Mouse (Mus musculus) fibroblast of lung, adult 2 months (primary cell): ENCODE data around the gene Fgf22.

ENCODE experiments used
- DNase-seq: peaks from one replicate; pipeline ENCODE4 v3.0.0-alpha.2; 2011; ENCODE audit warnings: low read depth

Gene Fgf22

GRCm38 (mm10) chr10:79793051-79793737, 38.3 kb downstream of the Fgf22 start, which contains the start of gene Palm:
Gene Palm (plus strand): TSS chr10:79793572.
- DNase-seq = no peak

- no peak for DNase-seq
Observed at GRCm38 (mm10) chr10:79793738-79794490, 39.0 kb downstream of the Fgf22 start.

GRCm38 (mm10) chr10:79794491-79794931, 39.6 kb downstream of the Fgf22 start:
- peak; percentile 57 for DNase-seq

- DNase-seq = no peak
Observed at GRCm38 (mm10) chr10:79795905-79796304, 41.0 kb downstream of the Fgf22 start.

- DNase-seq = no peak
Observed at GRCm38 (mm10) chr10:79797326-79797725, 42.5 kb downstream of the Fgf22 start.

- DNase-seq = no peak
Observed at GRCm38 (mm10) chr10:79798289-79798928, 43.5 kb downstream of the Fgf22 start.

GRCm38 (mm10) chr10:79800508-79800907, 45.6 kb downstream of the Fgf22 start:
- no peak for DNase-seq

GRCm38 (mm10) chr10:79801837-79802236, 47.0 kb downstream of the Fgf22 start:
- DNase-seq = no peak

- peak; percentile 62 for DNase-seq
Observed at GRCm38 (mm10) chr10:79802331-79802971, 47.6 kb downstream of the Fgf22 start.

- no peak for DNase-seq
Observed at GRCm38 (mm10) chr10:79803716-79804323, 48.9 kb downstream of the Fgf22 start.

- DNase-seq = no peak
Observed at GRCm38 (mm10) chr10:79805636-79806035, 50.8 kb downstream of the Fgf22 start.

- no peak for DNase-seq
Observed at GRCm38 (mm10) chr10:79806331-79806730, 51.5 kb downstream of the Fgf22 start.

- no peak for DNase-seq
Observed at GRCm38 (mm10) chr10:79806972-79807371, 52.1 kb downstream of the Fgf22 start.

GRCm38 (mm10) chr10:79807826-79808225, 53.0 kb downstream of the Fgf22 start:
- no peak for DNase-seq
